Mouse (Mus musculus): Measurements from ENCODE around the gene 4933416C03Rik.

Gene 4933416C03Rik

GRCm38 (mm10) chr10:116079396-116079795 lies 34.3 kb downstream of the 4933416C03Rik start:
- DNase-seq (ENCODE audit: low read depth, low spot score), result no peak

DNA sequence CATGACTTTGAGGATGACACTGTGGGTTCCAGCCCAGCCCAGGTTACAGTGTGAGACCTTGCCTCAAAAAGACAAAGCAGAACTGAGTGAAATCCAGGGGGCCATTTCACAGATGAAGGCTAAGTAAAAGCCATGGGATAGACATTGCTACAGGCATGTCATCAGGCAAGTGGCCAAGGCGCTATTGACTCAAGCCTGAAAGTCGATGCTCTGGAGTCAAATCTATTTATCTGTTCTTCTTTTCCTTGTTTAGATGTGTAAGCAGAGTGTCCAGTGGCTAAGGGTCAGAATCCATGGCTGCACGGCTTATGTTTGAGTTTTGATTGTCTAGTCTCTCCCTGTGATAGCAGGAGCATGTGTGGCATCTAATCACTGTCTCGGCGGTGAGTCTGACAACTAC lies 35.1 kb downstream of the 4933416C03Rik start:
- DNase-seq (ENCODE audit: low read depth, low spot score), result no peak

GRCm38 (mm10) chr10:116075954-116076353 lies 37.8 kb downstream of the 4933416C03Rik start:
- no peak for DNase-seq (ENCODE audit: low read depth, low spot score)

Data from retina, postnatal 7 days (tissue).